In the genomic region with DNA sequence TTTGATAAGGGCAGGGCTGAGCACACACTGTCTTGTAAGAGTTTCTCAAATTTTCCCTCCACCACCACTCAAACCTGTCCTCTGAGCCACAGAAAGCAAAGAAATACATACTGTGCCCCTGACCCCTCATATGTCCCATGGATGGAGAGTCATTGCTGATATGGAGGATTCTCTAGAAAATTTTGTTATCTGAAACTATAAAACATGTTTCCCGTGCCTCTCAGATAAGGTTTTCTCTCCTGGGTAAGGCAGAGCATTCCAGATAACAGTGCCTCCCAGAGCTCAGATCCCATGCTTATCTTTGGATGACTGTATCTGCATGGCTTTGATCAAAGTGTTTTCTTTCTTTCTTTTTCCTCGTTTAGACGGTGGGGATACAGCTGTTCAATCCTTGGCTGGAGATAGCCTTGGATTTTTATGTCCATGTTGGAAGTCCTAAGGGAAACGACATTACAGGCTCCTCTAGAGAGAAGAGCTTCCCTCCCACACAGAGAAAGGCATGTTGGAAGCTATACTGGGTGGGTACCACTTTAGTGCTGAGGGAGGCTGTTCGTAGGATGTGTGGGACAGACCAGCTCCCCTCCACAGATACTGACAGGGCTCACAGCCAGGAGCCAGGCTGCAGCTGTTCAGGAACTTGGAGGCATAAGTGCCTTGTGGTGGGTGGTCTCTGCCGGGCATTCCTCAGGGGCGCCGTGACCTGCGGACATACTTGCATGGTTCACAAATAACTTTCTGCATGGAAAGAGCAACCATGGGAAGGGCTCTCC, we compare ENCODE assay signal across 11 mouse cellular contexts.
DNase-seq lines count a peak whose midpoint lies in the region; ATAC-seq and TF ChIP-seq lines count a peak whose summit lies in the region.
"Had no signal": no experiment of that assay in that cellular context is flagged by ENCODE, and none has a peak within 500 bp of the region (broad histone marks: within the 10 kb centered on the region; RNA-seq: fewer than 3 reads in every experiment).

No protein-coding gene starts in this region.

- no peak overlapping the region for H3K4me3 ChIP-seq in limb, embryonic 13.5 days
- no peak overlapping the region for H3K4me3 ChIP-seq in limb, embryonic 10.5 days
- H3K4me3 ChIP-seq in liver, postnatal 0 days (ENCODE audit: low read depth, low read length): no peak overlapping the region; the same call in 1 of the 2 replicates
- no peak overlapping the region for H3K4me3 ChIP-seq in midbrain, embryonic 15.5 days
- H3K4me3 ChIP-seq: midbrain, embryonic 13.5 days had no signal

- no peaks in the 10 kb centered on the region for H3K36me3 ChIP-seq in limb, embryonic 13.5 days
- no peaks in the 10 kb centered on the region for H3K36me3 ChIP-seq in limb, embryonic 10.5 days
- no peaks in the 10 kb centered on the region for H3K36me3 ChIP-seq in liver, postnatal 0 days (replicated peaks; ENCODE audit: insufficient read depth, low read length)
- no peaks in the 10 kb centered on the region for H3K36me3 ChIP-seq in midbrain, embryonic 15.5 days (replicated peaks)
- H3K36me3 ChIP-seq: midbrain, embryonic 13.5 days had no signal

- TF ChIP-seq CTCF in liver, postnatal 0 days (IDR thresholded peaks at IDR 0.05; ENCODE audit: low read depth): no peak

- peak; percentile 89 for TF ChIP-seq EP300 in liver, postnatal 0 days (IDR thresholded peaks at IDR 0.05; ENCODE audit: low read depth)

- H3K4me1 ChIP-seq in limb, embryonic 13.5 days: peaks cover 12% of the 10 kb centered on the region; the same call in 1 of the 2 replicates
- peaks cover 33% of the 10 kb centered on the region for H3K4me1 ChIP-seq in limb, embryonic 10.5 days
- peaks cover 15% of the 10 kb centered on the region for H3K4me1 ChIP-seq in liver, postnatal 0 days (ENCODE audit: insufficient read depth)
- no peaks in the 10 kb centered on the region for H3K4me1 ChIP-seq in midbrain, embryonic 15.5 days

- peak; percentile 91 for ATAC-seq in frontal cortex, adult (ENCODE audit: low TSS enrichment)
- peak; percentile 70 for ATAC-seq in limb, embryonic 13.5 days (ENCODE audit: low FRiP score, low read depth)
- peak; percentile 46 for ATAC-seq in common myeloid progenitor, adult 5-6 weeks (replicated peaks; ENCODE audit: low read depth, poor library complexity, severe bottlenecking)
- peak; percentile 56 for ATAC-seq in liver, postnatal 0 days
- no peak for ATAC-seq in midbrain, embryonic 15.5 days (replicated peaks)
- ATAC-seq: midbrain, embryonic 13.5 days had no signal

- no peak for DNase-seq in frontal cortex, postnatal 25 days (ENCODE audit: low spot score in 2 of 2)
- no peak for DNase-seq in limb, embryonic 10.5 days (ENCODE audit: low spot score)
- DNase-seq in liver, postnatal 0 days: no peak
- no peak for DNase-seq in neural tube, embryonic 10.5 days (ENCODE audit: extremely low spot score, low spot score)
- DNase-seq: cerebellum, adult 9-10 months; gastrocnemius, postnatal 36 days had no signal

- no peak overlapping the region for H3K9ac ChIP-seq in limb, embryonic 13.5 days
- no peak overlapping the region for H3K9ac ChIP-seq in liver, postnatal 0 days (replicated peaks)
- no peak overlapping the region for H3K9ac ChIP-seq in midbrain, embryonic 15.5 days
- H3K9ac ChIP-seq: midbrain, embryonic 13.5 days had no signal

- 51% methylated on average over 9 of the region's 9 CpGs for WGBS in limb, embryonic 13.5 days
- WGBS in limb, embryonic 10.5 days: 71% methylated on average over 9 of the region's 9 CpGs
- WGBS in liver, postnatal 0 days (ENCODE audit: insufficient replicate concordance): 43% methylated on average over 9 of the region's 9 CpGs
- 78% methylated on average over 9 of the region's 9 CpGs for WGBS in midbrain, embryonic 15.5 days

- no peaks in the 10 kb centered on the region for H3K9me3 ChIP-seq in limb, embryonic 13.5 days
- H3K9me3 ChIP-seq in limb, embryonic 10.5 days (replicated peaks): no peaks in the 10 kb centered on the region
- no peaks in the 10 kb centered on the region for H3K9me3 ChIP-seq in liver, postnatal 0 days (ENCODE audit: low read length)
- H3K9me3 ChIP-seq in midbrain, embryonic 15.5 days: no peaks in the 10 kb centered on the region
- H3K9me3 ChIP-seq: midbrain, embryonic 13.5 days had no signal

- H3K4me2 ChIP-seq in limb, embryonic 13.5 days (replicated peaks): no peak overlapping the region
- H3K4me2 ChIP-seq in liver, postnatal 0 days (ENCODE audit: low read depth, low read length): peak overlapping the region; percentile 65
- no peak overlapping the region for H3K4me2 ChIP-seq in midbrain, embryonic 15.5 days
- H3K4me2 ChIP-seq: midbrain, embryonic 13.5 days had no signal

- H3K27me3 ChIP-seq in limb, embryonic 13.5 days: peaks cover 63% of the 10 kb centered on the region
- H3K27me3 ChIP-seq in limb, embryonic 10.5 days (ENCODE audit: low read depth, poor library complexity, severe bottlenecking): peaks cover 74% of the 10 kb centered on the region
- no peaks in the 10 kb centered on the region for H3K27me3 ChIP-seq in liver, postnatal 0 days (ENCODE audit: insufficient read depth, low read length)
- no peaks in the 10 kb centered on the region for H3K27me3 ChIP-seq in midbrain, embryonic 15.5 days (replicated peaks)
- H3K27me3 ChIP-seq: midbrain, embryonic 13.5 days had no signal

- H3K27ac ChIP-seq in limb, embryonic 13.5 days: no peak overlapping the region
- H3K27ac ChIP-seq in limb, embryonic 10.5 days: no peak overlapping the region
- H3K27ac ChIP-seq in liver, postnatal 0 days (ENCODE audit: low read depth): no peak overlapping the region; the same call in 1 of the 2 replicates
- H3K27ac ChIP-seq in midbrain, embryonic 15.5 days: no peak overlapping the region
- H3K27ac ChIP-seq: midbrain, embryonic 13.5 days had no signal
